Mouse (Mus musculus) testis, adult 10 weeks (tissue): ENCODE results near the gene Vmn2r33. TPM values are rescaled to one million over a fixed set of nuclear protein-coding genes. Genes with fewer than 3 reads are reported as not detected.

Source experiments
- polyA plus RNA-seq: library from polyadenylated mRNA; stranded (reverse); fragments of 350-450 nt; fragmentation: Illumina TruSeq; extraction: RNeasy Lipid Tissue Mini Kit (QIAGEN cat#74804); gene quantifications from one replicate; pipeline ENCODE4 v1.2.3, GENCODE M21; 2014; ENCODE audit warnings: low read depth, low replicate concordance

Gene Vmn2r33
- polyA plus RNA-seq: not detected

DNA sequence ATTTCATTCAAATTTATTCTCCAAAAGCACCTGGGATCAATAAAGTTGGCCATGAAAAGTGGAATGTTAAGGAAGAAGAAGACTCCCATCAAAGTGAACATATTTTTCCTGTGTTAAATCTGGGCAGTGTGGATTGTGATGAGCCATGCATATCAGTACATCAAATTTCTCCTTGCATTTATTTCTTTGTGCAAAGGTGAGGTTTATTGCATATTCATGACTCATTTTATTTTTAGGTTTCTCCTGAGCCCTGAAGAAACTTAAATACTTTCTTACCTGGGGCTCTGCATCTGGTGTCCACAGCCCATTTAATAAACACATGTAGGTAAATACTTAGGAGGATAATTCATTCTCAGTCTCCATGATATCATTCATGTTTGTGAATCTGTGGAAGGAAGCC is at the start of gene Vmn2r33:
TSS of gene Vmn2r33 (minus strand) at position 101 of the 400 bp plus-strand sequence.

Other genes starting within 250 kb of the Vmn2r33 start
- 0.04 TPM for gene Vmn2r30, start 229.2 kb downstream of the Vmn2r33 start, polyA plus RNA-seq
- not detected for gene Gm45783, start 192.2 kb downstream of the Vmn2r33 start, polyA plus RNA-seq
- not detected for gene Vmn2r31, start 167.1 kb downstream of the Vmn2r33 start, polyA plus RNA-seq
- not detected for gene Vmn2r32, start 86.8 kb downstream of the Vmn2r33 start, polyA plus RNA-seq
- not detected for gene Vmn2r34, start 122.7 kb upstream of the Vmn2r33 start, polyA plus RNA-seq